Mouse (Mus musculus) lung, embryonic 14.5 days (tissue): ENCODE results near the gene Pgam5. TPM values are rescaled to one million over a fixed set of nuclear protein-coding genes. Genes with fewer than 3 reads are reported as not detected.

ENCODE experiments used
- ATAC-seq: fragments of 200-750 bp; cut with Nextera tagmentation; 2 replicates; pipeline ENCODE4 v1.8.0; 2017; ENCODE audit warnings: mild to moderate bottlenecking, moderate TSS enrichment, moderate library complexity; ENCODE audit not compliant: insufficient read depth
- DNase-seq: peaks from one replicate; pipeline ENCODE4 v3.0.0-alpha.2; 2015
- H3K27ac ChIP-seq: fragments of 300-500 bp; sonication (generic); 2 replicates; pipeline ENCODE4 v1.5.1; 2014; ENCODE audit warnings: low read depth, mild to moderate bottlenecking, moderate library complexity
- H3K27me3 ChIP-seq: fragments of 300-500 bp; sonication (generic); 2 replicates; pipeline ENCODE4 v1.6.1; 2014; ENCODE audit warnings: low read length, control low read depth; ENCODE audit not compliant: insufficient read depth
- H3K36me3 ChIP-seq: fragments of 300-500 bp; sonication (generic); 2 replicates; pipeline ENCODE4 v1.6.1; 2014; ENCODE audit warnings: control low read depth; ENCODE audit not compliant: insufficient read depth
- H3K4me1 ChIP-seq: fragments of 300-500 bp; sonication (generic); 2 replicates; pipeline ENCODE4 v1.6.1; 2014; ENCODE audit warnings: antibody characterized with exemption, control low read depth; ENCODE audit not compliant: insufficient read depth
- H3K4me2 ChIP-seq: fragments of 300-500 bp; sonication (generic); 2 replicates; pipeline ENCODE4 v1.6.1; 2014; ENCODE audit warnings: mild to moderate bottlenecking
- H3K4me3 ChIP-seq: fragments of 300-500 bp; sonication (generic); 2 replicates; pipeline ENCODE4 v1.5.1; 2014; ENCODE audit warnings: low read depth, low read length
- H3K9ac ChIP-seq: fragments of 300-500 bp; sonication (generic); 2 replicates; pipeline ENCODE4 v1.6.1; 2014
- H3K9me3 ChIP-seq: fragments of 300-500 bp; sonication (generic); 2 replicates; pipeline ENCODE4 v1.6.1; 2016; ENCODE audit warnings: low read depth, low read length, control low read depth
- CTCF ChIP-seq: IDR thresholded peaks from 2 replicates; pipeline ENCODE4 v1.5.1; 2016; ENCODE audit warnings: antibody characterized with exemption, low read depth
- WGBS: fragments of 180-500 bp; shearing (Covaris S2); extraction: QIAGEN DNeasy Blood & Tissue Kit; methylation state at CpG from one replicate; pipeline ENCODE4 v1.1.7; 2014; 5-methylcytosine and 5-hydroxymethylcytosine counted together
- polyA plus RNA-seq: library from polyadenylated mRNA; unstranded; fragments of >200 nt; fragmentation: Nextera tagmentation; extraction: Ambion mirVana; gene quantifications from 2 replicates; pipeline ENCODE4 v1.2.1, GENCODE M21; 2014

Gene Pgam5
- polyA plus RNA-seq, 1 experiment from 2014 or later = 72.9 TPM

GRCm38 (mm10) chr5:110230780-110231461 lies 38.8 kb downstream of the Pgam5 start, which contains the start of gene Ankle2:
Gene Ankle2 (plus strand): TSS chr5:110231004.
- peaks cover 2% of the 10 kb centered on the region; the same call in 1 of the 2 replicates for H3K4me1 ChIP-seq
- peak; percentile 98 for ATAC-seq
- WGBS = under 1% methylated on average over 79 of the region's 81 CpGs
- peak within 1 kb of the TSS; percentile 97 for H3K9ac ChIP-seq
- peaks cover 29% of the 10 kb centered on the region for H3K36me3 ChIP-seq
- peak within 1 kb of the TSS; percentile 71 for H3K4me2 ChIP-seq
- H3K27me3 ChIP-seq = no peaks in the 10 kb centered on the region
- peak within 1 kb of the TSS; percentile 97 for H3K27ac ChIP-seq
- DNase-seq = peak; percentile 96
- no peaks in the 10 kb centered on the region for H3K9me3 ChIP-seq
- TF ChIP-seq CTCF = no peak
- H3K4me3 ChIP-seq = peak within 1 kb of the TSS; percentile 94

- Histone ChIP-seq H3K9ac (peak overlapping the region; percentile 97), H3K9me3 (no peaks in the 10 kb centered on the region), H3K27ac (peak overlapping the region; percentile 97; the same call in 1 of the 2 replicates), H3K36me3 (peaks cover 26% of the 10 kb centered on the region), H3K4me1 (peaks cover 2% of the 10 kb centered on the region; the same call in 1 of the 2 replicates), H3K4me3 (peak overlapping the region; percentile 94), H3K27me3 (no peaks in the 10 kb centered on the region), H3K4me2 (peak overlapping the region; percentile 71)
- 6% methylated on average over 8 of the region's 8 CpGs for WGBS
- peak; percentile 4; the same call in 1 of the 2 replicates for ATAC-seq
- DNase-seq = no peak
- no peak for TF ChIP-seq CTCF
These were observed 39.3 kb downstream of the Pgam5 start for GRCm38 (mm10) chr5:110230401-110230779.

GRCm38 (mm10) chr5:110227336-110227883 lies 42.3 kb downstream of the Pgam5 start:
- H3K36me3 ChIP-seq = peaks cover 36% of the 10 kb centered on the region
- H3K4me3 ChIP-seq = no peak overlapping the region
- 32% methylated on average over 1 of the region's 1 CpGs for WGBS
- no peaks in the 10 kb centered on the region for H3K27me3 ChIP-seq
- H3K4me2 ChIP-seq = no peak overlapping the region
- peaks cover 2% of the 10 kb centered on the region; the same call in 1 of the 2 replicates for H3K4me1 ChIP-seq
- DNase-seq (no peak), ATAC-seq (no peak)
- H3K9me3 ChIP-seq = no peaks in the 10 kb centered on the region
- H3K9ac ChIP-seq = no peak overlapping the region
- no peak overlapping the region for H3K27ac ChIP-seq
- TF ChIP-seq CTCF = no peak

- Histone ChIP-seq H3K27me3 (no peaks in the 10 kb centered on the region), H3K9ac (no peak overlapping the region), H3K4me3 (no peak overlapping the region), H3K27ac (no peak overlapping the region), H3K4me2 (no peak overlapping the region), H3K9me3 (no peaks in the 10 kb centered on the region), H3K4me1 (peaks cover under 1% of the 10 kb centered on the region; the same call in 1 of the 2 replicates), H3K36me3 (peaks cover 59% of the 10 kb centered on the region)
- WGBS = 87% methylated on average over 3 of the region's 3 CpGs
- TF ChIP-seq CTCF = no peak
- DNase-seq (no peak), ATAC-seq (no peak)
These were observed 44.7 kb downstream of the Pgam5 start for GRCm38 (mm10) chr5:110225056-110225455.

- no peaks in the 10 kb centered on the region for H3K27me3 ChIP-seq
- H3K4me1 ChIP-seq = no peaks in the 10 kb centered on the region
- peaks cover 80% of the 10 kb centered on the region for H3K36me3 ChIP-seq
- no peak overlapping the region for H3K27ac ChIP-seq
- H3K9ac ChIP-seq = no peak overlapping the region
- no peak for TF ChIP-seq CTCF
- no peak overlapping the region for H3K4me2 ChIP-seq
- DNase-seq = no peak
- ATAC-seq = no peak
- 82% methylated on average over 6 of the region's 6 CpGs for WGBS
- no peaks in the 10 kb centered on the region for H3K9me3 ChIP-seq
- H3K4me3 ChIP-seq = no peak overlapping the region
These were observed 47.0 kb downstream of the Pgam5 start for GRCm38 (mm10) chr5:110222757-110223156.

DNA sequence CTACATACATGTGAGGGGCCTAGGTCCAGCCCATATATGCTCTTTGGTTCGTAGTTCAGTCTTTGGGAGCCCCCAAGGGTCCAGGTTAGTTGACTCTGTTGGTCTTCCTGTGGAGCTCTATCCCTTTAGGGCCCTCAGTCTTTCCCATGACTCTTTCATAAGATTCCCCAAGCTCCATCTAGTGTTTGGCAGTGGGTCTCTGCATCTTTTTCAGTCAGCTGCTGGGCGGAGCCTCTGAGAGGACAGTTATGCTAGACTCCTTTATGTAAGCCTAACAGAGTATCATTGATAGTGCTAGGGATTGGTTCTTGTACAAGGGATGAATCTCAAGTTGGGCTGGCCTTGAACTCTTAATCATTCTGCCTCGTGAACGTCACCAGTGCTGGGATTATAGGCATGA lies 49.4 kb downstream of the Pgam5 start:
- H3K27ac ChIP-seq = no peak overlapping the region
- no peak for ATAC-seq
- TF ChIP-seq CTCF = no peak
- peaks cover 90% of the 10 kb centered on the region for H3K36me3 ChIP-seq
- H3K4me1 ChIP-seq = no peaks in the 10 kb centered on the region
- no peaks in the 10 kb centered on the region for H3K9me3 ChIP-seq
- no peak overlapping the region for H3K9ac ChIP-seq
- no peak overlapping the region for H3K4me3 ChIP-seq
- no peak for DNase-seq
- no peaks in the 10 kb centered on the region for H3K27me3 ChIP-seq
- H3K4me2 ChIP-seq = no peak overlapping the region
- WGBS = 93% methylated on average over 4 of the region's 4 CpGs

DNA sequence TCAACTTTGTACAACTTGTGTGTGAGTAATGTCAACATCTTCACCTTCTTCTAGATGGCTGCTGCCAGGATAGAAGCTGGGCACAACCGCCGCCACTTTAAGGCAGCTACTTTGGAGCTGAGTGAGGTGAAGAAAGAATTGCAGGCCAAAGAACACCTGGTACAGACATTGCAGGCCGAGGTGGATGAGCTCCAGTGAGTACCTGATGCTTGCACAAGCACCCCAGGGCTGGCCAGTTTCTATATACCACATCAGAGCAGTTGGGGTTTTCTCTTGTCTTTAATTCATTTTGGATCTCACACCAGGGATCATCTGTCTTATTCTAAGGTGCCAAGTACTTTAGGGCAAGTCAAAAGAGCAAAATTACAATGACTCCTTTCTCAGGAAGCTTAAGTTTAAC lies 52.9 kb downstream of the Pgam5 start:
- Histone ChIP-seq H3K27me3 (no peaks in the 10 kb centered on the region), H3K4me1 (no peaks in the 10 kb centered on the region), H3K9me3 (no peaks in the 10 kb centered on the region), H3K4me2 (no peak overlapping the region), H3K36me3 (peaks cover 95% of the 10 kb centered on the region), H3K9ac (no peak overlapping the region), H3K4me3 (no peak overlapping the region), H3K27ac (no peak overlapping the region)
- ATAC-seq (no peak), DNase-seq (no peak)
- TF ChIP-seq CTCF = no peak
- WGBS = 94% methylated on average over 3 of the region's 3 CpGs
